Mouse (Mus musculus) midbrain, embryonic 14.5 days (tissue): ENCODE measurements at regions not wholly inside any gene's neighbourhood (a gene's known extent, or its start where the extent isn't known, plus 50 kb on each side); places are given as distances from the start of the nearest gene placed in this dataset.

Experiments used
- ATAC-seq: fragments of 200-750 bp; cut with Nextera tagmentation; 2 replicates; pipeline ENCODE4 v1.8.0; 2017; ENCODE audit warnings: moderate number of reproducible peaks, moderate library complexity; ENCODE audit not compliant: low FRiP score, low TSS enrichment
- DNase-seq: peaks from one replicate; pipeline ENCODE4 v3.0.0-alpha.2; 2015
- H3K27ac ChIP-seq: fragments of 300-500 bp; sonication (generic); replicated peaks from 2 replicates; pipeline ENCODE4 v1.5.1; 2014; ENCODE audit warnings: mild to moderate bottlenecking, low read depth, low read length, moderate library complexity
- H3K27me3 ChIP-seq: fragments of 300-500 bp; sonication (generic); 2 replicates; pipeline ENCODE4 v1.6.1; 2014; ENCODE audit warnings: low read length, control low read depth, mixed read lengths; ENCODE audit not compliant: control insufficient read depth, insufficient read depth
- H3K36me3 ChIP-seq: fragments of 300-500 bp; sonication (generic); 2 replicates; pipeline ENCODE4 v1.6.1; 2014; ENCODE audit warnings: low read length, control low read depth; ENCODE audit not compliant: control insufficient read depth, insufficient read depth
- H3K4me1 ChIP-seq: fragments of 300-500 bp; sonication (generic); 2 replicates; pipeline ENCODE4 v1.6.1; 2014; ENCODE audit warnings: mild to moderate bottlenecking, antibody characterized with exemption, low read length, control low read depth; ENCODE audit not compliant: control insufficient read depth, insufficient read depth
- H3K4me2 ChIP-seq: fragments of 300-500 bp; sonication (generic); 2 replicates; pipeline ENCODE4 v1.6.1; 2014; ENCODE audit warnings: mild to moderate bottlenecking, low read length, moderate library complexity
- H3K4me3 ChIP-seq: fragments of 300-500 bp; sonication (generic); replicated peaks from 2 replicates; pipeline ENCODE4 v1.5.1; 2014; ENCODE audit warnings: low read depth, low read length
- H3K9ac ChIP-seq: fragments of 300-500 bp; sonication (generic); replicated peaks from 2 replicates; pipeline ENCODE4 v1.6.1; 2014; ENCODE audit warnings: mild to moderate bottlenecking, low read length, moderate library complexity
- H3K9me3 ChIP-seq: fragments of 300-500 bp; sonication (generic); 2 replicates; pipeline ENCODE4 v1.6.1; 2016; ENCODE audit warnings: low read length, control low read depth, mixed read lengths; ENCODE audit not compliant: control insufficient read depth
- whole genome bisulfite sequencing: fragments of 180-500 bp; shearing (Covaris S2); extraction: QIAGEN DNeasy Blood & Tissue Kit; methylation state at CpG from one replicate; pipeline ENCODE4 v1.1.7; 2014; 5-methylcytosine and 5-hydroxymethylcytosine counted together

GRCm38 (mm10) chr10:53482919-53483318 is 103.2 kb upstream of the Cep85l start:
- Histone ChIP-seq H3K4me1 (no peaks in the 10 kb centered on the region), H3K4me2 (no peak overlapping the region), H3K36me3 (no peaks in the 10 kb centered on the region), H3K27ac (no peak overlapping the region), H3K27me3 (no peaks in the 10 kb centered on the region), H3K9ac (no peak overlapping the region), H3K4me3 (no peak overlapping the region), H3K9me3 (no peaks in the 10 kb centered on the region)
- 82% methylated on average over 3 of the region's 3 CpGs for WGBS
- DNase-seq (no peak), ATAC-seq (no peak)

DNA sequence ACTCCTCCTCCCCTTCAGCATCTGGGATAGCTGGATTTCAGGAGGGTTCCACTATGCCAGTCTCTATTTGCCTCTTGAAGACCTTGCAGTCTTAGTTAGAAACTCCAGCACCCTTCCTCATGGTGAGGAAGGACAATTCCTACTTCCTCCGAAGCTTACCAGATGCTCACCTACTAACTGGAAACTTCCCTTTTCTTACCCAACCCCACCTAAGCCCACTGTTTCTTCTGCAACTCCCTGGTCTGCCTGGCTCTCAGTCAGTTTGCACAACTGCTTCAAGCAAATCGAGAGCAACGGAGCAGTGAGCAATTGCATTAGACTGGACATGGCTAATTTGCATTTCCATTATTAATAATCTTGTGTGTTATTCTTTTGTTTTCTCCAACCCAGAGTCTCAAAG is 90.5 kb upstream of the Cep85l start:
- 89% methylated on average over 3 of the region's 3 CpGs for WGBS
- H3K27me3 ChIP-seq, result no peaks in the 10 kb centered on the region
- H3K36me3 ChIP-seq, result no peaks in the 10 kb centered on the region
- H3K9ac ChIP-seq, result no peak overlapping the region
- DNase-seq (no peak), ATAC-seq (no peak)
- no peak overlapping the region for H3K27ac ChIP-seq
- H3K4me1 ChIP-seq, result no peaks in the 10 kb centered on the region
- H3K4me2 ChIP-seq, result no peak overlapping the region
- H3K4me3 ChIP-seq, result no peak overlapping the region
- H3K9me3 ChIP-seq, result peaks cover 12% of the 10 kb centered on the region

DNA sequence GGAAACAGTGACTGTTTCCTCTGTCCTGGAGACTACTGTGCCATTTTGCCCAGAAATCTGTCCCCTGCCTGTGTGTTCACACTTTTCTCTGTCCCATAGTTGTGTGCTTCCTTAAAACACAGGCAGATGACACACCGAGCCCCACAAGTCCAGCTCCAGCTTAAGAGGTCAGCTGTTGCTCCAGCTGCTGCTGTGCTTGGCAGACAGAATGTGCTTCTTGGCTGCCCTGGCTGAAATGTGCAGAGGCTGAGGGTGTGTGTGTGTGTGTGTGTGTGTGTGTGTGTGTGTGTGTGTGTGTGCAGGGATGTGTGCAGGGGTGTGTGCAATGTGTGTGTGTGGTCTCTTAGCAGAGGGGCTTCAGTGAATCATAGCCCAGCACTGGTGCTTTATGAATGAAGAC is 89.9 kb upstream of the Cep85l start:
- Histone ChIP-seq H3K4me3 (no peak overlapping the region), H3K9ac (no peak overlapping the region), H3K27ac (no peak overlapping the region), H3K36me3 (no peaks in the 10 kb centered on the region), H3K4me1 (no peaks in the 10 kb centered on the region), H3K4me2 (no peak overlapping the region), H3K9me3 (peaks cover 12% of the 10 kb centered on the region), H3K27me3 (no peaks in the 10 kb centered on the region)
- no peak for DNase-seq
- 92% methylated on average over 1 of the region's 1 CpGs for WGBS
- ATAC-seq, result no peak

- 94% methylated on average over 3 of the region's 3 CpGs for WGBS
- Histone ChIP-seq H3K36me3 (no peaks in the 10 kb centered on the region), H3K9me3 (peaks cover 12% of the 10 kb centered on the region), H3K9ac (no peak overlapping the region), H3K4me2 (no peak overlapping the region), H3K27ac (no peak overlapping the region), H3K4me1 (no peaks in the 10 kb centered on the region), H3K27me3 (no peaks in the 10 kb centered on the region), H3K4me3 (no peak overlapping the region)
- no peak for DNase-seq
- ATAC-seq, result no peak
These were observed 88.5 kb upstream of the Cep85l start for GRCm38 (mm10) chr10:53468293-53468545.

GRCm38 (mm10) chr10:53467472-53468292 is 87.9 kb upstream of the Cep85l start:
- no peaks in the 10 kb centered on the region for H3K36me3 ChIP-seq
- ATAC-seq (no peak), DNase-seq (no peak)
- H3K4me2 ChIP-seq, result no peak overlapping the region
- H3K9me3 ChIP-seq, result peaks cover 12% of the 10 kb centered on the region
- 77% methylated on average over 3 of the region's 3 CpGs for WGBS
- H3K4me1 ChIP-seq, result no peaks in the 10 kb centered on the region
- H3K9ac ChIP-seq, result no peak overlapping the region
- H3K27me3 ChIP-seq, result no peaks in the 10 kb centered on the region
- no peak overlapping the region for H3K4me3 ChIP-seq
- no peak overlapping the region for H3K27ac ChIP-seq

DNA sequence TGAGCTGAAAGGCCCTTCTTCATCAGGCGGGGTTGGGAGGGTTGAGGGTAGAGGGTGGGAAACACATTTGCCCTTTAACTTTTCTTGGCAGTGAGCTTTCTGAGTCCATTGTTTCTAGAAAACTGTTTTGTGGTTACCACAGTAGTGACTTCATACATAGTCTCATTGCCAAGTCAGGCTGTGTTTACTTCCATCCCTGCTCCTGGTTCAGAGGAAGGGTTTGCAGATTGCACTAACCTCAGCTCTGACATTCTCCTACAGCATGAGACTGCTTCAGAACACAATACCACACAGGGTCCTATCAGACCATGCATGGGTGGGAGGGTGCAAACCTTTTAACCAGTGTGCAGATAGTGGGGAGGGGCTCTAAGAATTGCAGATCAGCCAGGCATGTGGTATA is 87.1 kb upstream of the Cep85l start:
- Histone ChIP-seq H3K36me3 (no peaks in the 10 kb centered on the region), H3K4me3 (no peak overlapping the region), H3K9me3 (peaks cover 8% of the 10 kb centered on the region), H3K4me2 (no peak overlapping the region), H3K27me3 (no peaks in the 10 kb centered on the region), H3K27ac (no peak overlapping the region), H3K9ac (no peak overlapping the region), H3K4me1 (0 out of 2 replicates have a peak, but pooled peaks cover 3% of the 10 kb centered on the region)
- no peak for ATAC-seq
- DNase-seq, result no peak
- WGBS, result 81% methylated on average over 1 of the region's 1 CpGs

- no peak for DNase-seq
- ATAC-seq, result no peak
- Histone ChIP-seq H3K4me2 (no peak overlapping the region), H3K4me1 (0 out of 2 replicates have a peak, but pooled peaks cover 3% of the 10 kb centered on the region), H3K9ac (no peak overlapping the region), H3K36me3 (no peaks in the 10 kb centered on the region), H3K4me3 (no peak overlapping the region), H3K9me3 (peaks cover 3% of the 10 kb centered on the region; the same call in 1 of the 2 replicates), H3K27me3 (no peaks in the 10 kb centered on the region), H3K27ac (no peak overlapping the region)
- WGBS, result 82% methylated on average over 6 of the region's 6 CpGs
These were observed 86.5 kb upstream of the Cep85l start for GRCm38 (mm10) chr10:53466261-53466660.

- Histone ChIP-seq H3K4me2 (no peak overlapping the region), H3K27me3 (no peaks in the 10 kb centered on the region), H3K9ac (no peak overlapping the region), H3K27ac (no peak overlapping the region), H3K4me3 (no peak overlapping the region), H3K9me3 (no peaks in the 10 kb centered on the region), H3K36me3 (no peaks in the 10 kb centered on the region), H3K4me1 (0 out of 2 replicates have a peak, but pooled peaks cover 3% of the 10 kb centered on the region)
- DNase-seq, result peak; percentile 18
- no peak for ATAC-seq
These were observed 84.8 kb upstream of the Cep85l start for GRCm38 (mm10) chr10:53464581-53464980.

DNA sequence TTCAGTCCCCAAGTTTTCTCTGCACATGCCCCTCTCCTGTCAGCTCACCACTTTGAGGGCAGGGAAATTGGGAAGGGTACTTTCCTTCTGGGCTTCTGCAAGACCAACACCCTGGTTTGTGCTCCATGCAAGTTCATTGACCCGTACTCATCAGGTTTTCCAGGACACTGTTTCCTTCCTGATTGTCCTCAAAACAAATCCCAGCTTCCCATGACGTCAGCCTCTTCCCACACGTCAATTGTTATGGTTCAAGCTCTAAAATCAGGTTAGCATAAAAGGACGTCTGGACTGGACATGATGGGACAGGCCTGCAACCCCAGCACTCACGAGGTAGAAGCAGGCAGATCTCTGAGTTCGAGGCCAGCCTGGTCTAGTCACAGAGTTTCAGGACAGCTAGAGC is 84.3 kb upstream of the Cep85l start:
- H3K9me3 ChIP-seq, result no peaks in the 10 kb centered on the region
- H3K27me3 ChIP-seq, result no peaks in the 10 kb centered on the region
- H3K4me3 ChIP-seq, result no peak overlapping the region
- H3K27ac ChIP-seq, result no peak overlapping the region
- no peak for DNase-seq
- H3K36me3 ChIP-seq, result no peaks in the 10 kb centered on the region
- H3K9ac ChIP-seq, result no peak overlapping the region
- no peak overlapping the region for H3K4me2 ChIP-seq
- 54% methylated on average over 6 of the region's 6 CpGs for WGBS
- H3K4me1 ChIP-seq, result 0 out of 2 replicates have a peak, but pooled peaks cover 3% of the 10 kb centered on the region
- no peak for ATAC-seq
